Mouse (Mus musculus) hindbrain, embryonic 13.5 days (tissue): ENCODE results near the gene Usp53. TPM values are rescaled to one million over a fixed set of nuclear protein-coding genes. Genes with fewer than 3 reads are reported as not detected.

Source experiments
- ATAC-seq: fragments of 200-750 bp; cut with Nextera tagmentation; 2 replicates; pipeline ENCODE4 v1.8.0; 2017; ENCODE audit warnings: moderate TSS enrichment; ENCODE audit not compliant: low FRiP score
- H3K27ac ChIP-seq: fragments of 300-500 bp; sonication (generic); 2 replicates; pipeline ENCODE4 v1.5.1; 2015; ENCODE audit warnings: inconsistent platforms, mild to moderate bottlenecking, moderate library complexity
- H3K27me3 ChIP-seq: fragments of 300-500 bp; sonication (generic); 2 replicates; pipeline ENCODE4 v1.6.1; 2015; ENCODE audit warnings: mild to moderate bottlenecking, inconsistent platforms
- H3K36me3 ChIP-seq: fragments of 300-500 bp; sonication (generic); 2 replicates; pipeline ENCODE4 v1.6.1; 2015; ENCODE audit warnings: mild to moderate bottlenecking, inconsistent platforms
- H3K4me1 ChIP-seq: fragments of 300-500 bp; sonication (generic); replicated peaks from 2 replicates; pipeline ENCODE4 v1.6.1; 2015; ENCODE audit warnings: inconsistent platforms
- H3K4me2 ChIP-seq: fragments of 300-500 bp; sonication (generic); 2 replicates; pipeline ENCODE4 v1.6.1; 2015; ENCODE audit warnings: inconsistent platforms, mild to moderate bottlenecking, moderate library complexity
- H3K4me3 ChIP-seq: fragments of 300-500 bp; sonication (generic); 2 replicates; pipeline ENCODE4 v1.5.1; 2015; ENCODE audit warnings: mild to moderate bottlenecking, inconsistent platforms
- H3K9ac ChIP-seq: fragments of 300-500 bp; sonication (generic); 2 replicates; pipeline ENCODE4 v1.6.1; 2015; ENCODE audit warnings: mild to moderate bottlenecking, inconsistent platforms
- H3K9me3 ChIP-seq: fragments of 300-500 bp; sonication (generic); 2 replicates; pipeline ENCODE4 v1.6.1; 2016; ENCODE audit warnings: inconsistent platforms
- WGBS: fragments of 180-500 bp; shearing (Covaris S2); methylation state at CpG from one replicate; pipeline ENCODE4 v1.1.7; 2015; 5-methylcytosine and 5-hydroxymethylcytosine counted together
- polyA plus RNA-seq: library from polyadenylated mRNA; unstranded; fragments of >200 nt; fragmentation: Nextera tagmentation; extraction: Ambion mirVana; gene quantifications from 2 replicates; pipeline ENCODE4 v1.2.1, GENCODE M21; 2015

Usp53 gene
- 7.5 and 9.4 TPM in 2 replicates for polyA plus RNA-seq

GRCm38 (mm10) chr3:122984249-122985182 lies at the start of gene Usp53:
TSS of gene Usp53 (minus strand) at chr3:122984510.
- no peaks in the 10 kb centered on the region for H3K36me3 ChIP-seq
- H3K9me3 ChIP-seq, result no peaks in the 10 kb centered on the region
- peak within 1 kb of the TSS; percentile 96 for H3K27ac ChIP-seq
- H3K4me1 ChIP-seq, result peaks cover 8% of the 10 kb centered on the region; the same call in 1 of the 2 replicates
- peak; percentile 99 for ATAC-seq
- peak within 1 kb of the TSS; percentile 63 for H3K4me2 ChIP-seq
- no peaks in the 10 kb centered on the region for H3K27me3 ChIP-seq
- under 1% methylated on average over 79 of the region's 94 CpGs for WGBS
- peak within 1 kb of the TSS; percentile 77 for H3K4me3 ChIP-seq
- peak within 1 kb of the TSS; percentile 91 for H3K9ac ChIP-seq

GRCm38 (mm10) chr3:123033804-123034203 lies 49.5 kb upstream of the Usp53 start:
- no peak for ATAC-seq
- H3K27ac ChIP-seq, result no peak overlapping the region
- H3K9ac ChIP-seq, result no peak overlapping the region
- no peak overlapping the region for H3K4me2 ChIP-seq
- no peaks in the 10 kb centered on the region for H3K9me3 ChIP-seq
- 55% methylated on average over 8 of the region's 8 CpGs for WGBS
- no peaks in the 10 kb centered on the region for H3K4me1 ChIP-seq
- H3K27me3 ChIP-seq, result no peaks in the 10 kb centered on the region
- no peak overlapping the region for H3K4me3 ChIP-seq
- no peaks in the 10 kb centered on the region for H3K36me3 ChIP-seq

- Histone ChIP-seq H3K4me2 (no peak overlapping the region), H3K27me3 (no peaks in the 10 kb centered on the region), H3K4me1 (no peaks in the 10 kb centered on the region), H3K4me3 (no peak overlapping the region), H3K9me3 (no peaks in the 10 kb centered on the region), H3K36me3 (no peaks in the 10 kb centered on the region), H3K27ac (no peak overlapping the region), H3K9ac (no peak overlapping the region)
- WGBS, result 33% methylated on average over 3 of the region's 3 CpGs
- no peak for ATAC-seq
Observed at GRCm38 (mm10) chr3:123025634-123026033, 41.3 kb upstream of the Usp53 start.

GRCm38 (mm10) chr3:123024496-123025234 lies 40.4 kb upstream of the Usp53 start:
- Histone ChIP-seq H3K36me3 (no peaks in the 10 kb centered on the region), H3K4me2 (no peak overlapping the region), H3K27me3 (no peaks in the 10 kb centered on the region), H3K4me3 (no peak overlapping the region), H3K9ac (no peak overlapping the region), H3K9me3 (no peaks in the 10 kb centered on the region), H3K27ac (no peak overlapping the region), H3K4me1 (no peaks in the 10 kb centered on the region)
- ATAC-seq, result no peak
- WGBS, result 88% methylated on average over 9 of the region's 9 CpGs

GRCm38 (mm10) chr3:123018792-123019191 lies 34.5 kb upstream of the Usp53 start:
- Histone ChIP-seq H3K36me3 (no peaks in the 10 kb centered on the region), H3K27me3 (no peaks in the 10 kb centered on the region), H3K9ac (no peak overlapping the region), H3K9me3 (no peaks in the 10 kb centered on the region), H3K4me1 (no peaks in the 10 kb centered on the region), H3K4me3 (no peak overlapping the region), H3K27ac (no peak overlapping the region), H3K4me2 (no peak overlapping the region)
- WGBS, result 90% methylated on average over 2 of the region's 2 CpGs
- no peak for ATAC-seq

GRCm38 (mm10) chr3:123013476-123013875 lies 29.2 kb upstream of the Usp53 start:
- no peak overlapping the region for H3K4me2 ChIP-seq
- WGBS, result 91% methylated on average over 14 of the region's 14 CpGs
- ATAC-seq, result no peak
- no peaks in the 10 kb centered on the region for H3K36me3 ChIP-seq
- no peak overlapping the region for H3K9ac ChIP-seq
- H3K27me3 ChIP-seq, result no peaks in the 10 kb centered on the region
- no peak overlapping the region for H3K27ac ChIP-seq
- no peaks in the 10 kb centered on the region for H3K4me1 ChIP-seq
- H3K9me3 ChIP-seq, result no peaks in the 10 kb centered on the region
- H3K4me3 ChIP-seq, result no peak overlapping the region

- no peak overlapping the region for H3K4me2 ChIP-seq
- H3K27me3 ChIP-seq, result no peaks in the 10 kb centered on the region
- H3K4me1 ChIP-seq, result no peaks in the 10 kb centered on the region
- H3K4me3 ChIP-seq, result no peak overlapping the region
- no peaks in the 10 kb centered on the region for H3K9me3 ChIP-seq
- no peak overlapping the region for H3K9ac ChIP-seq
- H3K36me3 ChIP-seq, result no peaks in the 10 kb centered on the region
- WGBS, result 55% methylated on average over 6 of the region's 6 CpGs
- H3K27ac ChIP-seq, result no peak overlapping the region
- ATAC-seq, result no peak
Observed at GRCm38 (mm10) chr3:123009417-123009816, 25.1 kb upstream of the Usp53 start.

GRCm38 (mm10) chr3:123007386-123007785 lies 23.1 kb upstream of the Usp53 start:
- Histone ChIP-seq H3K36me3 (no peaks in the 10 kb centered on the region), H3K27me3 (no peaks in the 10 kb centered on the region), H3K27ac (no peak overlapping the region), H3K9ac (no peak overlapping the region), H3K4me1 (no peaks in the 10 kb centered on the region), H3K9me3 (no peaks in the 10 kb centered on the region), H3K4me2 (no peak overlapping the region), H3K4me3 (no peak overlapping the region)
- WGBS, result 86% methylated on average over 10 of the region's 10 CpGs
- no peak for ATAC-seq

GRCm38 (mm10) chr3:123001053-123001452 lies 16.7 kb upstream of the Usp53 start:
- no peak overlapping the region for H3K9ac ChIP-seq
- no peak overlapping the region for H3K4me2 ChIP-seq
- no peak for ATAC-seq
- H3K36me3 ChIP-seq, result no peaks in the 10 kb centered on the region
- H3K9me3 ChIP-seq, result no peaks in the 10 kb centered on the region
- no peaks in the 10 kb centered on the region for H3K4me1 ChIP-seq
- H3K4me3 ChIP-seq, result no peak overlapping the region
- no peaks in the 10 kb centered on the region for H3K27me3 ChIP-seq
- no peak overlapping the region for H3K27ac ChIP-seq
- 57% methylated on average over 3 of the region's 3 CpGs for WGBS

GRCm38 (mm10) chr3:122998511-122998910 lies 14.2 kb upstream of the Usp53 start:
- WGBS, result 81% methylated on average over 8 of the region's 8 CpGs
- no peak overlapping the region for H3K27ac ChIP-seq
- no peaks in the 10 kb centered on the region for H3K27me3 ChIP-seq
- ATAC-seq, result no peak
- no peak overlapping the region for H3K4me3 ChIP-seq
- H3K36me3 ChIP-seq, result no peaks in the 10 kb centered on the region
- no peaks in the 10 kb centered on the region for H3K4me1 ChIP-seq
- H3K9me3 ChIP-seq, result no peaks in the 10 kb centered on the region
- H3K4me2 ChIP-seq, result no peak overlapping the region
- no peak overlapping the region for H3K9ac ChIP-seq

GRCm38 (mm10) chr3:122996968-122997367 lies 12.7 kb upstream of the Usp53 start:
- H3K27ac ChIP-seq, result no peak overlapping the region
- no peaks in the 10 kb centered on the region for H3K36me3 ChIP-seq
- no peaks in the 10 kb centered on the region for H3K27me3 ChIP-seq
- WGBS, result 80% methylated on average over 1 of the region's 1 CpGs
- no peaks in the 10 kb centered on the region for H3K4me1 ChIP-seq
- no peak overlapping the region for H3K4me2 ChIP-seq
- ATAC-seq, result no peak
- no peaks in the 10 kb centered on the region for H3K9me3 ChIP-seq
- H3K9ac ChIP-seq, result no peak overlapping the region
- H3K4me3 ChIP-seq, result no peak overlapping the region

- Histone ChIP-seq H3K9ac (no peak overlapping the region), H3K36me3 (no peaks in the 10 kb centered on the region), H3K27me3 (no peaks in the 10 kb centered on the region), H3K4me3 (no peak overlapping the region), H3K4me1 (peaks cover 8% of the 10 kb centered on the region; the same call in 1 of the 2 replicates), H3K4me2 (no peak overlapping the region), H3K9me3 (no peaks in the 10 kb centered on the region), H3K27ac (no peak overlapping the region)
- 94% methylated on average over 11 of the region's 11 CpGs for WGBS
- no peak for ATAC-seq
Observed at GRCm38 (mm10) chr3:122986906-122987305, 2.6 kb upstream of the Usp53 start.
